34 mouse cellular contexts compared by ENCODE assay signal in genomic region chr5:9092716-9093115, GRCm38 (mm10).
"Had no signal": no experiment of that assay in that cellular context is flagged by ENCODE, and none has a peak within 500 bp of the region (broad histone marks: within the 10 kb centered on the region; RNA-seq: fewer than 3 reads in every experiment).

No protein-coding gene starts in this region.

- H3K4me1 ChIP-seq: heart, embryonic 12.5 days; heart, embryonic 13.5 days; heart, embryonic 15.5 days; hindbrain, embryonic 10.5 days; hindbrain, embryonic 12.5 days; hindbrain, embryonic 13.5 days; hindbrain, embryonic 15.5 days; intestine, embryonic 15.5 days; kidney, embryonic 15.5 days had no signal

- H3K9me3 ChIP-seq: heart, embryonic 15.5 days; hindbrain, embryonic 13.5 days; hindbrain, embryonic 15.5 days; intestine, embryonic 15.5 days had no signal

- H3K4me3 ChIP-seq: heart, embryonic 12.5 days; heart, embryonic 13.5 days; heart, embryonic 15.5 days; hindbrain, embryonic 10.5 days; hindbrain, embryonic 12.5 days; hindbrain, embryonic 13.5 days; hindbrain, embryonic 15.5 days; intestine, embryonic 15.5 days; kidney, embryonic 15.5 days; layer of hippocampus, adult 2 months; left cerebral cortex, adult 2 months had no signal

- DNase-seq: heart, postnatal 10 days; heart, postnatal 14 days; heart, postnatal 36 days; heart, postnatal 4 days; kidney, adult 11 months; kidney, adult 18-20 months; kidney, adult 2 months; kidney, adult 8-10 months; kidney, adult 9 months; kidney, postnatal 10 days; kidney, postnatal 14 days; kidney, postnatal 25 days; kidney, postnatal 36 days; kidney, postnatal 4 days; layer of hippocampus, adult 9-11 months; layer of hippocampus, postnatal 36 days had no signal

- H3K4me2 ChIP-seq: heart, embryonic 11.5 days; heart, embryonic 12.5 days; heart, embryonic 13.5 days; heart, embryonic 15.5 days; hindbrain, embryonic 12.5 days; hindbrain, embryonic 13.5 days; hindbrain, embryonic 15.5 days; intestine, embryonic 15.5 days; kidney, embryonic 15.5 days had no signal

- H3K27ac ChIP-seq: heart, embryonic 13.5 days; heart, embryonic 15.5 days; hindbrain, embryonic 10.5 days; hindbrain, embryonic 12.5 days; hindbrain, embryonic 13.5 days; hindbrain, embryonic 15.5 days; hindbrain, postnatal 0 days; intestine, embryonic 15.5 days; kidney, embryonic 15.5 days; kidney, postnatal 0 days; layer of hippocampus, adult 2 months; left cerebral cortex, adult 2 months had no signal

- ATAC-seq: hindbrain, embryonic 16.5 days; hindbrain, postnatal 0 days; inflammation-experienced regulatory T-cells, adult 6 months; intestine, embryonic 15.5 days; intestine, embryonic 16.5 days; intestine, postnatal 0 days had no signal

- H3K27me3 ChIP-seq: heart, embryonic 12.5 days; heart, embryonic 13.5 days; heart, embryonic 15.5 days; hindbrain, embryonic 12.5 days; hindbrain, embryonic 13.5 days; hindbrain, embryonic 15.5 days; intestine, embryonic 15.5 days; kidney, embryonic 15.5 days had no signal

- H3K9ac ChIP-seq: heart, embryonic 12.5 days; heart, embryonic 13.5 days; heart, embryonic 15.5 days; hindbrain, embryonic 12.5 days; hindbrain, embryonic 13.5 days; hindbrain, embryonic 15.5 days; intestine, embryonic 15.5 days; kidney, embryonic 15.5 days had no signal

- H3K36me3 ChIP-seq: heart, embryonic 12.5 days; heart, embryonic 13.5 days; heart, embryonic 15.5 days; hindbrain, embryonic 10.5 days; hindbrain, embryonic 12.5 days; hindbrain, embryonic 13.5 days; hindbrain, embryonic 15.5 days; intestine, embryonic 15.5 days; kidney, embryonic 15.5 days had no signal
